Mouse (Mus musculus) heart, embryonic 13.5 days (tissue): ENCODE measurements at regions not wholly inside any gene's neighbourhood (a gene's known extent, or its start where the extent isn't known, plus 50 kb on each side); places are given as distances from the start of the nearest gene placed in this dataset.
"Not testable (repeated sequence)": the region's sequence is repeated elsewhere in the genome, so short reads cannot be mapped to it uniquely, and the experiment has no call there.

Experiments
- ATAC-seq: fragments of 200-750 bp; cut with Nextera tagmentation; 2 replicates; pipeline ENCODE4 v1.8.0; 2017; ENCODE audit warnings: moderate TSS enrichment; ENCODE audit not compliant: insufficient number of reproducible peaks, low FRiP score, low TSS enrichment; ENCODE audit errors: extremely low read depth
- H3K27ac ChIP-seq: fragments of 300-500 bp; sonication (generic); replicated peaks from 2 replicates; pipeline ENCODE4 v1.5.1; 2015; ENCODE audit warnings: moderate library complexity, mild to moderate bottlenecking, inconsistent platforms
- H3K27me3 ChIP-seq: fragments of 300-500 bp; sonication (generic); replicated peaks from 2 replicates; pipeline ENCODE4 v1.6.1; 2015; ENCODE audit warnings: mild to moderate bottlenecking, inconsistent platforms
- H3K36me3 ChIP-seq: fragments of 300-500 bp; sonication (generic); 2 replicates; pipeline ENCODE4 v1.6.1; 2015; ENCODE audit warnings: mild to moderate bottlenecking, inconsistent platforms
- H3K4me1 ChIP-seq: fragments of 300-500 bp; sonication (generic); 2 replicates; pipeline ENCODE4 v1.6.1; 2015; ENCODE audit warnings: inconsistent platforms
- H3K4me2 ChIP-seq: fragments of 300-500 bp; sonication (generic); 2 replicates; pipeline ENCODE4 v1.6.1; 2015; ENCODE audit warnings: inconsistent platforms, mild to moderate bottlenecking, moderate library complexity
- H3K4me3 ChIP-seq: fragments of 300-500 bp; sonication (generic); 2 replicates; pipeline ENCODE4 v1.5.1; 2015; ENCODE audit warnings: moderate library complexity, mild to moderate bottlenecking, inconsistent platforms
- H3K9ac ChIP-seq: fragments of 300-500 bp; sonication (generic); 2 replicates; pipeline ENCODE4 v1.6.1; 2015; ENCODE audit warnings: inconsistent platforms, mild to moderate bottlenecking, moderate library complexity
- H3K9me3 ChIP-seq: fragments of 300-500 bp; sonication (generic); 2 replicates; pipeline ENCODE4 v1.6.1; 2016; ENCODE audit warnings: inconsistent platforms
- whole genome bisulfite sequencing: fragments of 180-500 bp; shearing (Covaris S2); methylation state at CpG from one replicate; pipeline ENCODE4 v1.1.7; 2015; ENCODE audit warnings: mixed read lengths; 5-methylcytosine and 5-hydroxymethylcytosine counted together

GRCm38 (mm10) chr8:12451857-12452256 is 56.8 kb downstream of the Sox1 start:
- H3K9me3 ChIP-seq: no peaks in the 10 kb centered on the region
- no peak overlapping the region for H3K4me2 ChIP-seq
- no peaks in the 10 kb centered on the region for H3K4me1 ChIP-seq
- H3K27me3 ChIP-seq: peaks cover 78% of the 10 kb centered on the region
- no peak overlapping the region for H3K27ac ChIP-seq
- H3K4me3 ChIP-seq: no peak overlapping the region
- H3K36me3 ChIP-seq: no peaks in the 10 kb centered on the region
- 58% methylated on average over 8 of the region's 8 CpGs for WGBS
- ATAC-seq: no peak
- H3K9ac ChIP-seq: no peak overlapping the region

DNA sequence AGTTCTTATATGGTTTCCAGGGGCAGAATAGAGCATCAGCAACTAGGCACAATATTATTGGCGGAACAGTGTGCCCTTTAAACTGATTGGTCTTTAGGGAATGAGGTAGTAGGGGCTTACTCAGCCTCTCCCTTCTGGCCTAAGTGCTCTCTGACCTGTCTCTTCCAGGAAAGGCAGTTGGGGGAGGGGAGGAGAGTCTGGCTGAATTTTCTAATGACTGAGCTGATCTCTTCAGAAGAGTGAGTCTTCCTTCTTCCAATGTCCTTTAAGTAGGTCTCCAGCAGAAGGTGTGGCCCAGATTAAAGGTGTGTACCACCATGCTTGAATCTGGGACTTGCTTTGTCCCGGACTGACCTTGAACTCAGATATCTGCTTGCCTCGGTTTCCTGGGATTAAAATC is 60.3 kb downstream of the Sox1 start:
- peaks cover 84% of the 10 kb centered on the region for H3K27me3 ChIP-seq
- not testable (repeated sequence) for H3K4me1 ChIP-seq, ATAC-seq, H3K9me3 ChIP-seq, H3K27ac ChIP-seq, H3K9ac ChIP-seq, H3K4me2 ChIP-seq, H3K36me3 ChIP-seq, H3K4me3 ChIP-seq
- WGBS: 71% methylated on average over 3 of the region's 3 CpGs

DNA sequence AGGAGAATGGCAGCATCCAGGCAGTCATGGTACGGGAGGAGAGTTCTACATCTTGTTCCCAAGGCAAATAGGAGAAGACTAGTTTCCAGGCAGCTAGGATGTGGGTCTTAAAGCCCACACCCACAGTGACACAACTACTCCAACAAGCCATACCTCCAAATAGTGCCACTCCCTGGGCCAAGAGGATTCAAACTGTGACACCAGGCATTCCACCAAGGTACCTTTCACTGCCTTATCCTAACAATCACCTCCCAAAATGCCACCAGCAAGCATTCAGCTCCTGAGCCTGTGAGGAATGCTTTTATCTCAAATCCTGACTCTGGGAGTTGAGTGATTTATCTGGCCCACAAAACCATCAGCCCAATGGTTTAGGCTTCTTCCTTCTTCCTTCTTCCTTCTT is 61.2 kb downstream of the Sox1 start:
- WGBS: 68% methylated on average over 1 of the region's 1 CpGs
- ATAC-seq: no peak
- no peak overlapping the region for H3K4me2 ChIP-seq
- H3K36me3 ChIP-seq: no peaks in the 10 kb centered on the region
- H3K9me3 ChIP-seq: no peaks in the 10 kb centered on the region
- no peak overlapping the region for H3K4me3 ChIP-seq
- H3K4me1 ChIP-seq: 0 out of 2 replicates have a peak, but pooled peaks cover 5% of the 10 kb centered on the region
- H3K9ac ChIP-seq: no peak overlapping the region
- H3K27me3 ChIP-seq: peaks cover 84% of the 10 kb centered on the region
- no peak overlapping the region for H3K27ac ChIP-seq

- ATAC-seq: no peak
- Histone ChIP-seq H3K4me3 (no peak overlapping the region), H3K27me3 (peaks cover 82% of the 10 kb centered on the region), H3K27ac (no peak overlapping the region), H3K36me3 (no peaks in the 10 kb centered on the region), H3K4me2 (no peak overlapping the region), H3K4me1 (0 out of 2 replicates have a peak, but pooled peaks cover 5% of the 10 kb centered on the region), H3K9me3 (no peaks in the 10 kb centered on the region), H3K9ac (no peak overlapping the region)
- WGBS: 60% methylated on average over 7 of the region's 7 CpGs
Observed at GRCm38 (mm10) chr8:12457015-12457414, 61.9 kb downstream of the Sox1 start.

DNA sequence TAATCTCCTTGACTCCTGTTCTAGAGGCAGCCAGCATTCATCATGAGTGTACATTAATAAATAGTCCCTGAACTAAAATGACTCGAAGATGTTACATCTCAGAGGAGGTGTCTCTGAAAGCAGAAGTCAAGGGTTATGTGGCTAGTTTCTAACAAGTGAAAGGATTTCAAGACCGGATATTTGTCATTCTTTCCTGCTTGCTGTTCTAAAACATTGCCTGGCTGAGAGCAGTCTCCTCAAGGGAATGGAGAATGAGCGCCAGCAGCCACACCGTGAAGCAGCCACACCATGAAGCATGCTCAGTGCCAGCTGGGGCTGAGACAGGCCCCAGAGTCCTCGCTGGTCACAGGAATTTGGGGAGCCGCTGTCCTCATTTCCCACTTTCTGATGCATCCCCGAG is 71.8 kb downstream of the Sox1 start:
- no peaks in the 10 kb centered on the region for H3K9me3 ChIP-seq
- ATAC-seq: no peak
- no peak overlapping the region for H3K4me3 ChIP-seq
- no peak overlapping the region for H3K4me2 ChIP-seq
- H3K4me1 ChIP-seq: 0 out of 2 replicates have a peak, but pooled peaks cover 4% of the 10 kb centered on the region
- no peak overlapping the region for H3K27ac ChIP-seq
- H3K36me3 ChIP-seq: no peaks in the 10 kb centered on the region
- H3K9ac ChIP-seq: no peak overlapping the region
- peaks cover 81% of the 10 kb centered on the region for H3K27me3 ChIP-seq
- WGBS: 74% methylated on average over 7 of the region's 7 CpGs

GRCm38 (mm10) chr8:12467386-12468326 is 72.6 kb downstream of the Sox1 start:
- Histone ChIP-seq H3K9me3 (no peaks in the 10 kb centered on the region), H3K4me1 (0 out of 2 replicates have a peak, but pooled peaks cover 4% of the 10 kb centered on the region), H3K27ac (no peak overlapping the region), H3K36me3 (no peaks in the 10 kb centered on the region), H3K27me3 (peaks cover 87% of the 10 kb centered on the region), H3K4me2 (no peak overlapping the region), H3K9ac (no peak overlapping the region), H3K4me3 (no peak overlapping the region)
- 73% methylated on average over 36 of the region's 36 CpGs for WGBS
- ATAC-seq: no peak

GRCm38 (mm10) chr8:12477449-12478401 is 82.6 kb downstream of the Sox1 start:
- H3K4me1 ChIP-seq: 0 out of 2 replicates have a peak, but pooled peaks cover 5% of the 10 kb centered on the region
- 10% methylated on average over 39 of the region's 39 CpGs for WGBS
- H3K36me3 ChIP-seq: no peaks in the 10 kb centered on the region
- H3K4me2 ChIP-seq: peak overlapping the region; percentile 73
- peaks cover 6% of the 10 kb centered on the region; the same call in 1 of the 2 replicates for H3K9me3 ChIP-seq
- H3K4me3 ChIP-seq: peak overlapping the region; percentile 47
- H3K27ac ChIP-seq: no peak overlapping the region
- H3K27me3 ChIP-seq: peaks cover 93% of the 10 kb centered on the region
- ATAC-seq: no peak
- peak overlapping the region; percentile 55; the same call in 1 of the 2 replicates for H3K9ac ChIP-seq

DNA sequence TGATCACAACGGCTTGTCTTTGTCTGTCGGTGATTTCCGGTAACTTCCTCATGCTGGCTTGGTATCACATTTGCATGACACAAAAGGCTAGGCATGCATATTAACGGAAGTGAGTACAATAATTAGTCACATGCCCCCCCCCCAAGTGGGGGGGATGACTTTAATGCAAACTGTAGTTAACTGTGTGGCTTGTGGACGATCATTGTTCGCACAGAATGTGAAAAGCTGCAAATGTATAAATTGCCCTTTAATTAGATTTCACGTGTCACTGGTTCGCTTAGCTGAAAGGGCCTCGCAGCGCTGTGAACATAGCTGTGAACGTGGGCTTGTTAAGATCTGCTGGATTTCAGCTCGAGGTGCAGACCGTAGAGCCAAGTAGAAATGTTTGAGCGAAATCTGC is 86.8 kb downstream of the Sox1 start:
- no peak overlapping the region for H3K27ac ChIP-seq
- WGBS: 79% methylated on average over 14 of the region's 14 CpGs
- no peaks in the 10 kb centered on the region for H3K36me3 ChIP-seq
- peaks cover 4% of the 10 kb centered on the region; the same call in 1 of the 2 replicates for H3K9me3 ChIP-seq
- H3K4me3 ChIP-seq: no peak overlapping the region
- H3K9ac ChIP-seq: no peak overlapping the region
- H3K4me1 ChIP-seq: 0 out of 2 replicates have a peak, but pooled peaks cover 5% of the 10 kb centered on the region
- no peak for ATAC-seq
- peaks cover 95% of the 10 kb centered on the region for H3K27me3 ChIP-seq
- no peak overlapping the region for H3K4me2 ChIP-seq

GRCm38 (mm10) chr8:12483551-12483950 is 88.5 kb downstream of the Sox1 start:
- Histone ChIP-seq H3K27ac (no peak overlapping the region), H3K9me3 (no peaks in the 10 kb centered on the region), H3K9ac (no peak overlapping the region), H3K4me1 (no peaks in the 10 kb centered on the region), H3K4me2 (no peak overlapping the region), H3K4me3 (no peak overlapping the region), H3K36me3 (no peaks in the 10 kb centered on the region), H3K27me3 (peaks cover 95% of the 10 kb centered on the region)
- 68% methylated on average over 3 of the region's 3 CpGs for WGBS
- no peak for ATAC-seq

DNA sequence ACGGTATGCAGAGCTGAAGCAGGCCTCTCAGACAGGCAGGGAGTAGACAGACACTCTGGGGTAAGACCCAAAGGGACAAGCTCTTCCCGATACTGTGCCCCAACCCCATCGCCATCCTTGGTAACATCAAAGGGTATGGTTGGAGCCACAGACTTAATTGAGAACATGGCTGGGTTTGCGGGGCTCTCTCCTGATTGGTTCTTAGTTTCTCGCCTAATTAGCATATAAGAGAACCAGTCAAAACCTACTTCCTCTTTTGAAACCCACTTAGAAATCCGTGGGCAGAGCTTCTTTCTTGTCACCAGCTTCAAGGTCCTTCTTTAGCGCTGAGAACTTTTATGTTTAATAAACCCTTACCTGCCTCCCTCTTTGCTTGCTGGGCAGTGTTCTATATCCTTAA is 87.5 kb upstream of the Spaca7 start:
- H3K9ac ChIP-seq: no peak overlapping the region
- ATAC-seq: no peak
- no peak overlapping the region for H3K4me3 ChIP-seq
- no peaks in the 10 kb centered on the region for H3K9me3 ChIP-seq
- H3K36me3 ChIP-seq: no peaks in the 10 kb centered on the region
- H3K27ac ChIP-seq: no peak overlapping the region
- H3K4me1 ChIP-seq: no peaks in the 10 kb centered on the region
- no peak overlapping the region for H3K4me2 ChIP-seq
- 66% methylated on average over 7 of the region's 7 CpGs for WGBS
- H3K27me3 ChIP-seq: peaks cover 84% of the 10 kb centered on the region
